Mouse (Mus musculus) intestine, postnatal 0 days (tissue): Measurements from ENCODE around the gene 2810004N23Rik. TPM values are rescaled to one million over a fixed set of nuclear protein-coding genes. Genes with fewer than 3 reads are reported as not detected.

Experiments used
- ATAC-seq: fragments of 200-750 bp; cut with Nextera tagmentation; 2 replicates; pipeline ENCODE4 v1.8.0; 2017; ENCODE audit warnings: mild to moderate bottlenecking, moderate TSS enrichment, moderate library complexity
- H3K27ac ChIP-seq: fragments of 300-500 bp; sonication (generic); 2 replicates; pipeline ENCODE4 v1.5.1; 2014; ENCODE audit warnings: mild to moderate bottlenecking, low read depth, low read length, moderate library complexity
- H3K27me3 ChIP-seq: fragments of 300-500 bp; sonication (generic); replicated peaks from 2 replicates; pipeline ENCODE4 v1.6.1; 2014; ENCODE audit warnings: low read length, mixed read lengths; ENCODE audit not compliant: control insufficient read depth, insufficient read depth
- H3K36me3 ChIP-seq: fragments of 300-500 bp; sonication (generic); 2 replicates; pipeline ENCODE4 v1.6.1; 2014; ENCODE audit warnings: mild to moderate bottlenecking, moderate library complexity; ENCODE audit not compliant: control insufficient read depth, insufficient read depth
- H3K4me1 ChIP-seq: fragments of 300-500 bp; sonication (generic); replicated peaks from 2 replicates; pipeline ENCODE4 v1.6.1; 2014; ENCODE audit warnings: antibody characterized with exemption, low read length, mixed read lengths; ENCODE audit not compliant: control insufficient read depth, insufficient read depth
- H3K4me2 ChIP-seq: fragments of 300-500 bp; sonication (generic); replicated peaks from 2 replicates; pipeline ENCODE4 v1.6.1; 2014; ENCODE audit warnings: low read depth, mild to moderate bottlenecking, moderate library complexity
- H3K4me3 ChIP-seq: fragments of 300-500 bp; sonication (generic); 2 replicates; pipeline ENCODE4 v1.5.1; 2014; ENCODE audit warnings: low read depth, low read length
- H3K9ac ChIP-seq: fragments of 300-500 bp; sonication (generic); 2 replicates; pipeline ENCODE4 v1.6.1; 2014; ENCODE audit warnings: mild to moderate bottlenecking, low read depth, low read length
- H3K9me3 ChIP-seq: fragments of 300-500 bp; sonication (generic); 2 replicates; pipeline ENCODE4 v1.6.1; 2016; ENCODE audit warnings: mixed run types; ENCODE audit not compliant: control insufficient read depth
- CTCF ChIP-seq: sonication (generic); IDR thresholded peaks from 2 replicates; pipeline ENCODE4 v1.5.1; 2016; ENCODE audit warnings: low read depth, mild to moderate bottlenecking, control low read depth, antibody characterized with exemption, moderate library complexity
- WGBS: fragments of 180-500 bp; shearing (Covaris S2); extraction: QIAGEN DNeasy Blood & Tissue Kit; methylation state at CpG from one replicate; pipeline ENCODE4 v1.1.7; 2014; 5-methylcytosine and 5-hydroxymethylcytosine counted together
- polyA plus RNA-seq: library from polyadenylated mRNA; unstranded; fragments of >200 nt; fragmentation: Nextera tagmentation; extraction: Ambion mirVana; gene quantifications from 2 replicates; pipeline ENCODE4 v1.2.1, GENCODE M21; 2015

The 2810004N23Rik gene
- polyA plus RNA-seq, 1 experiment from 2014 or later, result 17.7 TPM

GRCm38 (mm10) chr8:124888385-124888784 lies 25.5 kb upstream of the 2810004N23Rik start:
- Histone ChIP-seq H3K9ac (no peak overlapping the region), H3K36me3 (peaks cover 73% of the 10 kb centered on the region), H3K27me3 (no peaks in the 10 kb centered on the region), H3K4me3 (no peak overlapping the region), H3K27ac (no peak overlapping the region), H3K4me1 (no peaks in the 10 kb centered on the region; the same call in 1 of the 2 replicates), H3K4me2 (no peak overlapping the region), H3K9me3 (no peaks in the 10 kb centered on the region)
- peak; percentile 40 for TF ChIP-seq CTCF
- ATAC-seq, result no peak
- 98% methylated on average over 5 of the region's 5 CpGs for WGBS

GRCm38 (mm10) chr8:124878946-124879526 lies 16.1 kb upstream of the 2810004N23Rik start:
- no peak for ATAC-seq
- Histone ChIP-seq H3K4me2 (no peak overlapping the region), H3K4me3 (no peak overlapping the region), H3K27me3 (no peaks in the 10 kb centered on the region), H3K9ac (no peak overlapping the region), H3K4me1 (no peaks in the 10 kb centered on the region), H3K9me3 (no peaks in the 10 kb centered on the region), H3K27ac (no peak overlapping the region), H3K36me3 (peaks cover 92% of the 10 kb centered on the region)
- 66% methylated on average over 10 of the region's 10 CpGs for WGBS
- no peak for TF ChIP-seq CTCF

GRCm38 (mm10) chr8:124878141-124878540 lies 15.2 kb upstream of the 2810004N23Rik start:
- H3K4me1 ChIP-seq, result no peaks in the 10 kb centered on the region
- no peak overlapping the region for H3K9ac ChIP-seq
- TF ChIP-seq CTCF, result no peak
- H3K4me3 ChIP-seq, result no peak overlapping the region
- no peaks in the 10 kb centered on the region for H3K9me3 ChIP-seq
- WGBS, result 79% methylated on average over 5 of the region's 5 CpGs
- peaks cover 92% of the 10 kb centered on the region for H3K36me3 ChIP-seq
- H3K27ac ChIP-seq, result no peak overlapping the region
- no peaks in the 10 kb centered on the region for H3K27me3 ChIP-seq
- H3K4me2 ChIP-seq, result no peak overlapping the region
- no peak for ATAC-seq

- H3K36me3 ChIP-seq, result peaks cover 64% of the 10 kb centered on the region
Measured at GRCm38 (mm10) chr8:124872690-124873089, 9.8 kb upstream of the 2810004N23Rik start.

GRCm38 (mm10) chr8:124872081-124872480 lies 9.2 kb upstream of the 2810004N23Rik start:
- Histone ChIP-seq H3K4me2 (no peak overlapping the region), H3K4me3 (no peak overlapping the region), H3K36me3 (peaks cover 59% of the 10 kb centered on the region), H3K9ac (no peak overlapping the region), H3K9me3 (no peaks in the 10 kb centered on the region), H3K27me3 (no peaks in the 10 kb centered on the region), H3K4me1 (no peaks in the 10 kb centered on the region), H3K27ac (peak overlapping the region; percentile 0; the same call in 1 of the 2 replicates)
- no peak for TF ChIP-seq CTCF
- 92% methylated on average over 7 of the region's 7 CpGs for WGBS
- ATAC-seq, result no peak

More at GRCm38 (mm10) chr8:124872690-124873089, 9.8 kb upstream of the 2810004N23Rik start:
- Histone ChIP-seq H3K27ac (no peak overlapping the region), H3K9ac (no peak overlapping the region), H3K4me2 (no peak overlapping the region), H3K4me1 (no peaks in the 10 kb centered on the region), H3K27me3 (no peaks in the 10 kb centered on the region), H3K4me3 (no peak overlapping the region), H3K9me3 (no peaks in the 10 kb centered on the region)
- 57% methylated on average over 5 of the region's 5 CpGs for WGBS
- no peak for TF ChIP-seq CTCF
- no peak for ATAC-seq

- no peak for ATAC-seq
- 56% methylated on average over 7 of the region's 7 CpGs for WGBS
- no peak overlapping the region for H3K4me2 ChIP-seq
- H3K4me3 ChIP-seq, result no peak overlapping the region
- H3K36me3 ChIP-seq, result peaks cover 52% of the 10 kb centered on the region
- H3K27ac ChIP-seq, result no peak overlapping the region
- no peaks in the 10 kb centered on the region for H3K9me3 ChIP-seq
- no peak for TF ChIP-seq CTCF
- no peaks in the 10 kb centered on the region for H3K27me3 ChIP-seq
- no peaks in the 10 kb centered on the region for H3K4me1 ChIP-seq
- no peak overlapping the region for H3K9ac ChIP-seq
Measured at GRCm38 (mm10) chr8:124871474-124871873, 8.6 kb upstream of the 2810004N23Rik start.
